Mouse (Mus musculus) cerebellum, adult 9-11 months (tissue): ENCODE data around the gene Kif3c.

ENCODE experiments used
- DNase-seq: peaks from one replicate; pipeline ENCODE4 v3.0.0; 2022

Gene Kif3c

GRCm38 (mm10) chr12:3425375-3426341 lies 60.7 kb downstream of the Kif3c start:
- DNase-seq, result peak; percentile 59

GRCm38 (mm10) chr12:3426530-3427034 lies 61.6 kb downstream of the Kif3c start, which contains the start of gene Asxl2:
Asxl2 (plus strand) TSS chr12:3426857.
- DNase-seq, result peak; percentile 100

- DNase-seq, result peak; percentile 82
These were observed 62.3 kb downstream of the Kif3c start for GRCm38 (mm10) chr12:3427067-3427889.

DNA sequence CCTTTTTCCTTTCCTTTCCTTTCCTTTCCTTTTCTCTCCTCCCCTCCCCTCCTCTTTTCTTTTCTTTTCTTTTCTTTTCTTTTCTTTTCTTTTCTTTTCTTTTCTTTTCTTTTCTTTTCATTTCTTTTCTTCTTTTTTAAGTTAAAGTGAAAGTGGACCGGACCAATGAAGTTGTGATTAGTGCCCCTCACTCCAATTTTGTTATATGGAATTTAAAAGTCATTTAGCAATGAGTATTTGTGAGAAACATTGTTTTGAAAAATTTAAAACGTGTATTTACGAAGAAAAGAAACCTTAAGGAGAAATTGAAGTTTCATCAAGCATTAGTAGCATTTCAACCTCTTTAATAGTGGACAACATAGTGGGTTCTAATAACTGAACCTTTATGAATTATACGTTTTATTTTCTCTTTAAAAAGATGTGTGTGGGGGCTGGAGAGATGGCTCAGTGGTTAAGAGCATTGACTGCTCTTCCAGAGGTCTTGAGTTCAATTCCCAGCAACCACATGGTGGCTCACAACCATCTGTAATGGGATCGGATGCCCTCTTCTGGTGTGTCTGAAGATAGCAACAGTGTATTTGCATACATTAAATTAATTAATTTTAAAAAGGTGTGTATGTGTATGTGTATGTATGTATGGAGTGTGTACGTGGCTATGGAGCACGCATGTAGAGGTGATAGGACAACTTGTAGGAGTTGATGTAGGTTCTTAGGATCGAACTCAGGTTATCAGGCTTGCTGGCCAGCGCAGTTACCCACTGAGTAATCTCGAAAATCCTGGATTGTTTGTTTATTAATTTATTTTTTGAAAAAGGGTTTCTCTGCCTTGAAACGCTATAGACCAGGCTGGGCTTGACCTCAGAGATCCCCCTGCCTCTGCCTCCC lies 63.2 kb downstream of the Kif3c start:
- peak; percentile 44 for DNase-seq

GRCm38 (mm10) chr12:3429681-3430442 lies 64.9 kb downstream of the Kif3c start:
- DNase-seq, result peak; percentile 36

- no peak for DNase-seq
These were observed 65.5 kb downstream of the Kif3c start for GRCm38 (mm10) chr12:3430443-3430753.

- DNase-seq, result no peak
These were observed 66.1 kb downstream of the Kif3c start for GRCm38 (mm10) chr12:3430985-3431384.

DNA sequence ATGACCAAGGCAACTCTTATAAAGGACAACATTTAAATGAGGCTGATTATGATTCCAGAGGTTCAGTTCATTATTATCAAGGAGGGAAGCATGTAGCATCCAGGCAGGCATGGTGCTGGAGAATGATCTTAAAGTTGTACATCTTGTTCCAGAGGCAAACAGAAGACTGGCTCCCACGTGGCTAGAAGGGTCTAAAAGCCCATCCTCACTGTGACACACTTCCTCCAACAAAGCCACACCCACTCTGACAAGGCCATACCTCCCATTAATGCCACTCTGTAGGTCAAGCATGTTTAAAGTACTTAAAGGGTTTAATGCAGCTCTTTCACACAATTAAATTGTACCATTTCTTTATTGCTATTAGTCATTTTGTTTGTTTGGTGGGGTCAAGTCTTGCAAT lies 68.8 kb downstream of the Kif3c start:
- DNase-seq, result no peak

- no peak for DNase-seq
These were observed 71.5 kb downstream of the Kif3c start for GRCm38 (mm10) chr12:3436446-3436845.

DNA sequence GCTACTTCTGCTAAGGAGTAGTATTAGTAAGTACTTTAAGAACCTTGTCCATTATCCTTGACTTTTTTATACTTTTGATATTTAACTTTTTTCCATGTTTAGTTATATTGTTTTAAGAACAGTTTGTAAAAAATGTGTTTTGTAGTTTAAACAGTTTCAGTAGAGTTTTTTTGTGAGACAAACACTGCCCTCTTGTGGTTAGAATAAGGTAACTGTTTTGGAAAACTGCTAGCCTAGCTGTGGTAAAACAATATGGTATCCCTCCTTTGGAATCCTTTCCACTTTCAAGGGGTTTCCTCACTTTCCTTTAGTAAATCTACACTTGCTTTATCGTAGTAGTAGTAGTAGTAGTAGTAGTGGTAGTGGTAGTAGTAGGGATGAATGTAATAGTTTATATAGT lies 72.9 kb downstream of the Kif3c start:
- no peak for DNase-seq

DNA sequence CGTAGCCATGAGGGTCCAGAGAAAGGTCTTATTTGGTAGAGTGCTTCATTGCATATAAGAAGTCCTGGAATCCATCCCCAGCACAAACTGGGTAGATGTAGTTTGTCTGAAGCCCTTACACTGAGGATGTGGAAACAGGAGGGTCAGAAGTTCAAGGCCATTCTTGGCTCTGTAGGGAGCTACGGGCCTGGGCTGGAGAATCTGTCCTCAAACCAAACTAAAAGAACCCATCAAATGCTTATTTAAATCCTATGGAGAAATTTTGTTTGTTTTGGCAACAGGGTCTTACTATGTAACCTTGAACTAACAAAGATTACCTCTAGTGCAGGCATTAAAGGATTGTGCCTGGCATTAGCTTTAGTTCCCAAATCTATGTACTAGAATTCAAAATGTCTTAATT lies 76.0 kb downstream of the Kif3c start:
- no peak for DNase-seq

DNA sequence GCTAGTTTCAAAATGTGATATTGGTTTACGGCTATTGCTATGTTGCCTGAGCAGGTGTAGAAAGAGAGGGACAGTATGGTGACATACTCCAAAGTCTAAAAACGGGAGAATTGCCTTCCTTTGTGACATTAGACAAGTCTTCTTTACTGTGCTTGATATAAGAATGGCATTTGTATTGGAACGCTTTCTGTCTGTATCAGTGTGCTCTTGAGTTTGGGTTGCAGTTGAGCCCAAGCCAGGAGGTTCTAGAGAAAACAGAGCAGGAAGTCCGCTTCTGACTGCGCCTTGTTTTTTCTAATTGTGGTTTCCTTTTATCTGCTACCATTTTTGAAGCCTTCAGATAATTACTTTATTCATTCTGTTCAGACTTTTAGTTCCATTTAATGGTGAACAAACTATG lies 76.4 kb downstream of the Kif3c start:
- no peak for DNase-seq

DNA sequence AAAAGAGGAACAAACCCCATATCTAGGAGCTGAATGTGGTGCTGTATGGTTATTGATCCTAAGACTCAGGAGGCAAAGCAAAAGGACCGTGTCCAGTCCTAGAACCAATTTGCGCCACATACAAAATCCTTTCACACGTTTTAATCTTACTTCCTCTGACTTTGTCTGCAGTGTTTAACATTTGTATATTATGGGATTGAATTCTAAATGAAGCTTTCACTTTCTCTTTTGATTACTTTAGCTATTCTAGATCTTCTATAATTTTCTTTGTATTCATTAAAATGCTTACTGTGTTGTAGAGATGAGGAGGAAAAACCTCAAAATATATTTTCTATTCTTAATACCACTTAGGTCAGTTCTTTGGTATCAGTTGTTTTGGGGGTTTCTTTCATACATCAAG lies 88.6 kb downstream of the Kif3c start:
- no peak for DNase-seq
